Mouse (Mus musculus) megakaryocyte, embryonic 14.5 days (primary cell): ENCODE data around the gene Camp.

Source experiments
- FLI1 ChIP-seq: IDR thresholded peaks from 2 replicates; pipeline ENCODE4 v1.6.1; 2012; ENCODE audit warnings: low read length, inconsistent platforms, mixed read lengths
- GATA1 ChIP-seq: IDR thresholded peaks from 3 replicates; pipeline ENCODE4 v1.6.1; 2012; ENCODE audit warnings: mixed read lengths, low read length, inconsistent platforms, borderline replicate concordance

DNA sequence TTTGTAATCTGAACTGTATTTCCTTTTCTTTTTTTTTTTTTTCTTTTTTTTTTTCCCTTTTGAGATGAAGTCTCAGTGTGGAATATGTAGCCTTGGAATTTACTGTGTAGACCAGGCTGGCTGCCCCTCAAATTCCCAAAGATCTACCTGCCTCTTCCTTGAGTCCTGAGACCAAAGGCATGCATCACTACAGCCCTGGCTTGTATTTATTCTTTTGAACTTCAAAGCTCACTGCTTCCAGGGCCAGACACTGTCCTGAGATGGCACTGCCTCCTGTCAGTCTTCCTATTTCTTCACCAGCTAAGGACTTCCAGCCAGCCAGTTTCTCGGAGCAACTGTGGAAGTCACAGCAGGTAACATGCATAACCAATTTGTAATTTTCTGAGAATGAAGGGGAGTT, 37.4 kb downstream of the Camp start, which contains the start of gene Spink8:
- TF ChIP-seq FLI1 (no peak), GATA1 (no peak)
